Mouse (Mus musculus): ENCODE results near the gene Sntg2. TPM values are rescaled to one million over a fixed set of nuclear protein-coding genes. Genes with fewer than 3 reads are reported as not detected.

Sntg2 gene
- polyA plus RNA-seq, 1 experiment from 2014 or later, result 1.5 TPM

DNA sequence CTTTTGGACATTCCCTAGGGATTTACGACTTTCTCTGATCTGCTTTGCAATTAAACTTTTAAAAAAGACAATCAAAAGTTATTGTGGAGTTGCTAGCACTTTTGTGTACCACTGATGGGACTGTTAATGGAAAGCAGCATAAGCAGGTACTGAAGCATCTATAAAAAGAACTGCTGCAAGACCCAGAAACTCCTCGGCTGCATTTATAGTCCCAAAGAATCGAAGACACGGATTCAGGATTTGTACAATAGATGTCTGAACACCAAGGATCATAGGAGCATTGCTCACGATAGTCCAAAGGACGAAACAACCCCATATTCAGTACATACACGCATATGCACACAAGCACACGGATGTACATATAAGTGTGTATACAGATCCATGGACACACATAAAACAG, 213.4 kb downstream of the Sntg2 start:
- Histone ChIP-seq H3K9ac (no peak overlapping the region), H3K27ac (no peak overlapping the region), H3K4me1 (peaks cover 7% of the 10 kb centered on the region; the same call in 1 of the 2 replicates), H3K36me3 (no peaks in the 10 kb centered on the region), H3K27me3 (no peaks in the 10 kb centered on the region), H3K9me3 (no peaks in the 10 kb centered on the region), H3K4me2 (no peak overlapping the region), H3K4me3 (no peak overlapping the region)
- 84% methylated on average over 8 of the region's 8 CpGs for WGBS
- ATAC-seq (ENCODE audit: insufficient number of reproducible peaks, insufficient read depth, low FRiP score, low TSS enrichment, low read depth), result no peak

DNA sequence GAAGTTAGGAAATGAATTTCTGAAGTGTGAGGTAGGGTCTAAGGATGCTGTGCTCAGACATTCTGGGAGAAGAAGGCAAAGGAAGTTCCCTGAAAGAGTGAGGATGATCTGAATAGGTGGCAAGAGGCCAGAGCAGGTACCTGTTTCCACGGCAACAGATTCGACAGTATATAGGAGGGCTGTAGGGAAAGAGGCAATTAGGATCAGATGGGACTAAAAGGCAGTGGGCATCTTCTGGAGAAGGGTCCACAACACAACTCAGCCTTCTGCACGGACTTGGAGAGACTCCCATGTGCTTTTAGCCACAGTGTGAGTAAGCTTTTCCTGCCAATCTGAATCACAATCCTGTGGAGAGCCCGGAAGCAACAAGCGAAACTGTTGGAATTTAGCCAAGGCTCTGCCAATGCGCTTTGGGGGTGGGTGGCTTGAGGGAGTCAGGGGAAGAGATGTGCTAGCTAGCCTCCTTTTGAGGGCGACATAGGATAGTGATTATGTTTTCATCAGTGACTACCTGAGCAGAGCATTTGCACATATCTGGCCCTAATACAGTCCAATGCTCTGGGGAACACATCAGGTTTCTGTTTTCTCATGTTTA, 219.0 kb downstream of the Sntg2 start:
- 52% methylated on average over 7 of the region's 7 CpGs for WGBS
- Histone ChIP-seq H3K9me3 (no peaks in the 10 kb centered on the region), H3K4me1 (peaks cover 11% of the 10 kb centered on the region; the same call in 1 of the 2 replicates), H3K4me2 (no peak overlapping the region), H3K4me3 (no peak overlapping the region), H3K36me3 (no peaks in the 10 kb centered on the region), H3K27ac (no peak overlapping the region), H3K9ac (no peak overlapping the region), H3K27me3 (no peaks in the 10 kb centered on the region)
- ATAC-seq (ENCODE audit: insufficient number of reproducible peaks, insufficient read depth, low FRiP score, low TSS enrichment, low read depth), result no peak

DNA sequence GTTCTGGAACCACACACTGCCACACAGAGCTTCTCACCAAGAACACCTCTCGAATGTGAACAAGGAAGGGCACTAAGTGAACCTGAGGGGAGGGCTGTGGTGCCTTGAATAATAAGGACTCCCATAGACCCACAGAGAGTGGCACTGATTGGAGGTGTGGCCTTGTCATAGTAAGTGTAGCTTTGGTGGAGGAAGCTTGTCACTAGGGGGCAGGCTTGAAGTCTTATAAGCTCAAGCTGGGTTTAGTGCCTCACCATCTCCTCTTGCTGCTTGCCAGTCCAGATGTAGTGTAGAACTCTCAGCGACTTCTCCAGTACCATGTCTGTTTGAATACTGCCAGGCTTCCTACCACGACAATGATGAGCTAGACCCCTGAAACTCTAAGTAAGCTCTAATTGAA, 231.1 kb downstream of the Sntg2 start:
- H3K27me3 ChIP-seq, result no peaks in the 10 kb centered on the region
- no peaks in the 10 kb centered on the region for H3K36me3 ChIP-seq
- no peak for ATAC-seq (ENCODE audit: insufficient number of reproducible peaks, insufficient read depth, low FRiP score, low TSS enrichment, low read depth)
- no peak overlapping the region for H3K4me2 ChIP-seq
- H3K9ac ChIP-seq, result no peak overlapping the region
- H3K27ac ChIP-seq, result no peak overlapping the region
- no peaks in the 10 kb centered on the region for H3K9me3 ChIP-seq
- H3K4me3 ChIP-seq, result no peak overlapping the region
- no peaks in the 10 kb centered on the region for H3K4me1 ChIP-seq
- 58% methylated on average over 3 of the region's 3 CpGs for WGBS

- 85% methylated on average over 4 of the region's 4 CpGs for WGBS
Measured at GRCm38 (mm10) chr12:30132524-30132923, 240.7 kb downstream of the Sntg2 start, which contains the start of gene Tpo. Gene Tpo, minus strand, starts transcription at chr12:30132624.

GRCm38 (mm10) chr12:30129411-30129716, 243.8 kb downstream of the Sntg2 start:
- Histone ChIP-seq H3K4me1 (no peaks in the 10 kb centered on the region), H3K27me3 (no peaks in the 10 kb centered on the region), H3K9me3 (no peaks in the 10 kb centered on the region), H3K27ac (no peak overlapping the region), H3K4me2 (no peak overlapping the region), H3K4me3 (no peak overlapping the region), H3K9ac (no peak overlapping the region), H3K36me3 (no peaks in the 10 kb centered on the region)
- no peak for ATAC-seq (ENCODE audit: insufficient number of reproducible peaks, insufficient read depth, low FRiP score, low TSS enrichment, low read depth)
- 83% methylated on average over 6 of the region's 6 CpGs for WGBS

More at GRCm38 (mm10) chr12:30132524-30132923, 240.7 kb downstream of the Sntg2 start, which contains the start of gene Tpo:
- no peak for ATAC-seq (ENCODE audit: insufficient number of reproducible peaks, insufficient read depth, low FRiP score, low TSS enrichment, low read depth)
- Histone ChIP-seq H3K9me3 (no peaks in the 10 kb centered on the region), H3K36me3 (no peaks in the 10 kb centered on the region), H3K4me1 (no peaks in the 10 kb centered on the region), H3K27ac (no peak within 1 kb of the TSS), H3K4me3 (no peak within 1 kb of the TSS), H3K9ac (no peak within 1 kb of the TSS), H3K4me2 (no peak within 1 kb of the TSS), H3K27me3 (no peaks in the 10 kb centered on the region)

- WGBS, result 65% methylated on average over 7 of the region's 7 CpGs
- H3K9me3 ChIP-seq, result no peaks in the 10 kb centered on the region
- no peaks in the 10 kb centered on the region for H3K4me1 ChIP-seq
- H3K27ac ChIP-seq, result no peak overlapping the region
- H3K9ac ChIP-seq, result no peak overlapping the region
- H3K4me3 ChIP-seq, result no peak overlapping the region
- H3K27me3 ChIP-seq, result no peaks in the 10 kb centered on the region
- no peak overlapping the region for H3K4me2 ChIP-seq
- H3K36me3 ChIP-seq, result no peaks in the 10 kb centered on the region
- no peak for ATAC-seq (ENCODE audit: insufficient number of reproducible peaks, insufficient read depth, low FRiP score, low TSS enrichment, low read depth)
Measured at GRCm38 (mm10) chr12:30128561-30129410, 244.4 kb downstream of the Sntg2 start.

Other genes starting within 250 kb of the Sntg2 start
- 0.11 TPM in 1 of 2 replicates, not detected in the other for gene Tpo, start 240.8 kb downstream of the Sntg2 start, polyA plus RNA-seq (2015; fragmentation: Nextera tagmentation; extraction: Ambion mirVana)
- 26.4 and 32.3 TPM in 2 replicates for gene Tmem18, start 211.1 kb upstream of the Sntg2 start, polyA plus RNA-seq (2015; fragmentation: Nextera tagmentation; extraction: Ambion mirVana)